Mouse (Mus musculus) spleen, adult 18-20 months (tissue): Measurements from ENCODE around the gene Ckap4.

Experiments used
- DNase-seq, 2 experiments: peaks; one replicate each; pipeline ENCODE4 v3.0.0; 2022; ENCODE audit warnings: mixed read lengths in 2 of 2

The Ckap4 gene

DNA sequence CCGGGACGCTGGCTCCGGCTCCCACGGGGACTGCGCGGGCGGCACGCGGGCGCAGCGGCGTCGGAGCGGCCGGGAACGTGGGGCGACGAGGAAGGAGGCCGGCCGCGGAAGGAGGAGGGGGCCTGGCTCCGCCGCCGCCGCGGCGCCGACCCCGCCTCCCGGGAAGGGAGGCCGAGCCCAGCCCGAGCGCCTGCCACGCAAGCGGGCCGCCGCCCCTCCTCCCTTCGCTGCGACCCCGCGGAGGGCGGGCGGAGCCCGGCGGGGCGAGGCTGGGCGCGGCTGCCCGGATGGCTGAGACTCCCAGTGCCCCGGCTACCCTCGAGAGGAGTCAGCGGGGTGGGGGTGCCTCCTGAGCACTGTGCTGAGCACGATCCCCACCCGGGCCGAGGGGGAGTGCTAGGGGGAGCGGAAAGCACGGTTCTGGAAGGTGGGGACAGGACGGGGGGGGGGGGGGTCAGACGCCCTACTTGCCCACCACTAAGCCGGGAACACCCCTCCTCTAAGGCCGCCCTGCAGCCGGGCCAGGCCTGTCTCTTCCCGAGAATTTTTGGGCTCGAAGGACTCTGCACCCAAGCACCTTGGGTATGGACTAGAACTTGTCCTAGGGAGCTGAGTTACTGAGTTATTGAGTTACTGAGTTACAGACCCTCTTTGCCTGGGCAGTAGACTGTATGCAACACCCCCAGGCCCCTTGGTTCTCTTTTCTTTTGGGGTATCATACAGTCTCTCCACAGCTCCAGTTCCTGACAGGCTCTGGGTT, at the start of gene Ckap4:
TSS of gene Ckap4 (minus strand) at position 151 of the 760 bp plus-strand sequence.
- DNase-seq, result peak; percentile 47 to 55

DNA sequence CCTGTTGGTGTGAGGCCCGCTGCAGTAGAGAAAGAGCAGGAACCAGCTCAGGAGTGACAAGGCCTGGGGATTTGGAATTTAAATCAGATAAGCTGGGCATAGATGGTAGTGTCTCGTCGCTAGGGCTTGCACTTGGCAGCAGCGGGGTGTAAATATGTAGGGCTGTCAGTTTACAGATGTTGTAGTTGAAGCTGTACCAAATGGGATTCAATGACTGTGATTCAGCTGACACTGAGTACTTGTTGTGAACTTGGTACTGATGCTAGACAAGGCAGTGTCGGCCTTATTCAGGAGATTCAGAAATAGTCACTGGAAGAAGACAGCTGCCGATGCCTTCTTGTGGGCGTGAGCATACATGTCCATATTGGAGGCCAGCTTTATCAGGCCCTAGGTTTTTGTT, 48.4 kb upstream of the Ckap4 start:
- DNase-seq, result no peak

DNA sequence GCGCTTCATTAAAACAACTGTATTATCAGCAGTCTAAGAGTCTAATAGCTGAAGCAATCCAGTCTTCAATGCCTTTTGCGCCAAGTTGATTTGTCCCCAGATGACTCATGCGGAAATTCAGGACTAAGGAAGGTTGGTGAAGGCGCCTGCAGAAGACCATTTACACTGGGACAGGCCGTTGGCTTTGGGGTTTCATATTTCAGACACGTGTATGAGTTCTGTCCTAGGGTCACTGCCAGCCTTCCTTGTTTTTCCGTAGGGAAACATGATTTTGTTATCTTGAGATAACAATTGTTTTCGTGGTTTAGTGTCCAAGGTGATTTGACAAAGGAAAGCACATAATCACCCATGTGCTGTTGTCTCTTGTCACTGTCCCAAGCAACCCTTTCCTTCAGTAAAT, 47.3 kb upstream of the Ckap4 start:
- DNase-seq, result no peak

DNA sequence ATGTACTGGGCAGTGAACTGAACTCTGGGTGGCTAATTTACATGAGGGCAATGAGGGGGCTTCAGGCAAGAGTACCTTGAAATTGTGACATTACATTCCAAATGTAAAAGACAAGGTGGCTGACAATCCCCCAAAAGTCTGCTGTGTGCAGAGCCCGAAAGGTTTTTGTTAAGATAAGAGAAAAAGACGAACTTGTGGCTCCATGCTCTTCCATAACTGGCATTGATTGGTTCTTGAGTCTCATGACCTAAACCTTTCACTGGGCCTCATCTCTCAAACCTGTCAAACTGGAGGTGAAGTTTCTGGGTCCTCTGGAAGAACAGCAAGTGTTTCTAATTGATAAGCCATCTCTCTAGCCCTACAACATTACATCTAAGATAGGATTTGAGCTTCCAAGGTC, 45.7 kb upstream of the Ckap4 start:
- DNase-seq, result no peak

DNA sequence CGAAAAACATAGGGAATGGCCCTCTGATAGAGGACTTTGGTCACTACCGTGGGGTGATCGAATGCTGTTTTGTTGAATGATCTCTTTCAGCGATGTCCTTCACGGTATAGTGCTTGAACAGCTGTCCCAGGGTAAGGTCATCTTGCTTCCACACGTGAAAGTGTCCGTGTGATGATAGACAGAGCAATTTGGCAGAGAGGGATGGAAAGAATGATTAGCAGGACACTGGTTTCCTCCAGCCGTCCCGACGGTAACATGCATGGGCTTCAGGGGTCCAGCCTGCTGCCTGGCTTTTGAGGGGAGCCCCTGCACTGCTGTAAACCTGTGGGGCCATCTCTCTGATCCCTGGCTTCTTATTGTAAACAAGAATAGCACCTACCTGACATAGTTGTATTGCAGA, 44.9 kb upstream of the Ckap4 start:
- no peak for DNase-seq

DNA sequence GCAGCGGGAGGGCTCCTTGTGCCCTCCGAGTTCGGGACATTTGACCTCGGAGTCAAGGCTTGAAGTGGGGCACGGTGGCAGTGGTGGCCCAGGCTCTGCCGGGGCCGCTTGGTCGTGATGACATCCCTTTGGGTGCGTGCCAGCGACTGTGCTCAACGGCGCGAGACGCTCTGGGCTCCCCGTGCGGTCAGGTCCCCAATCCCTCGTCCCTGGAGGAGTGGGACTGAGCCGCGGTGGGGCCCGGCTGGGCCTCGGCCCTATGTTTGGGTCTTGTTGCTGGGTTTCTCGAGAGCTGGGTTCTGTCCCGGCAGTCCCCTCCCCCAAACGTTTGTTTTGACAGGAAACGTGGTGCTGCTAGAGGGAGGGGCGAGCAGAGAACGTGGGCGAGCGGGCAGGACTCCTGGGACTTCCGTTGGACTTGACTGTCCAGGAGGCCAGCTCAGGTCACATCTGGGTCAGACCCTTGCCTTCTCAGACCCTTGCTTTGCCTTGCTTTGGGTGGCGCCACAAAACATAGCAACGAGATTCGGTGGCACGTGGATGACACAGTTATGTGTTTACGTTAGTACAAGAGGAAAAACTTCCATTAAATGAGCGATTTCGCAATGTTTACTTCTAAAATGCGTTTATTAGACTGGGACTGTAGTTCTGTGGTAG, 43.3 kb upstream of the Ckap4 start:
- peak; percentile 73 to 75 for DNase-seq

DNA sequence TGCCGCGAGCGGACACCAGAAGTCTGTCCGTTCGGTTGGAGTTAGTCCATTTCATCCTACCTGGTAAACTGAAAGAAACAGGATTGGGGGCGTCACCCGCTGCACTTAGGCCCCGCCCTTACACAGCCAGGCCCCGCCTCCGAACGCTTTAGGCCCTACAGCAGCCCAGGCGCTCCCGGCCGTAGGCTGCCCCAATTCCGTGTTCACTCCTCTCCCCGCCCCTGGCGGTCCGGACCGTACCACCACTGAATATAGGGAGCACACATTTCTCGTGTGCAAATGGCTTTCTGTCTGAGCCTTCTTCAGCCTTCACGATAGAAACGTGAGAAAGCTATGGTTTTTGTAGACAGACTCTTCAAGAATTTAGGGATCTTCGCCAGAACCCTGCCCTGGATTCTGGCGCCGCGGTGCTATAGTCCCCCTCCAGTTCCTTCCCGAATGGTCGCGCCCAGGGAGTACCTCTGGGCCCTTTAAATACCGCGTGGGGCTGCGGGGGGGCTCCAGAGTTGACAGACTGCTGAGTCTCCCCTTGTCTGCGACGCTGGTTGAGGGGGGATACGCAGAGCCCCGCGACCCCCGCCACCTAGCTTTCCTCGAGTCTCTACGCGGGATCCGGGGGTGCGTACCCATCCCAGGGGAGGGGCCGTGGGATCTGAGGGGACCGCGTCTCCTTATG, 42.7 kb upstream of the Ckap4 start, which contains the start of gene Tcp11l2:
TSS of gene Tcp11l2 (plus strand) at position 232 of the 676 bp plus-strand sequence.
- peak; percentile 91 to 96 for DNase-seq

DNA sequence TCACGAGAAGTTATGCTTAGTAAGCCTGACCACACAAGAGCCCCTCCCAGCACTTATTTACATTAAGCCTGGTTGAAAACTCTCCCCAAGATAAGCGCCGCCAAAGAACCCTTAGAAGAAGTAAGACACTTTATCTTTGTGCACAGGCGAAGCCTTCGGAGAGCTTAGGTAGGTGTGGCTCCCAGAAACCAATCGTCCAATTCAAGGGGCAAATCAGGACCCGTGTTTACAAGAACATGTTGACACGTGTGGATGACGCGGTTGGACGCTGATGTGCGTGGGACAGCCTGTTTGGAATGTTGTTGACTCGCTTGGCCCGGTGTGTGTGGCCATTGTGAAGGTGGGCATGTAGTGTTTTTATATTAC, 42.1 kb upstream of the Ckap4 start:
- no peak for DNase-seq

DNA sequence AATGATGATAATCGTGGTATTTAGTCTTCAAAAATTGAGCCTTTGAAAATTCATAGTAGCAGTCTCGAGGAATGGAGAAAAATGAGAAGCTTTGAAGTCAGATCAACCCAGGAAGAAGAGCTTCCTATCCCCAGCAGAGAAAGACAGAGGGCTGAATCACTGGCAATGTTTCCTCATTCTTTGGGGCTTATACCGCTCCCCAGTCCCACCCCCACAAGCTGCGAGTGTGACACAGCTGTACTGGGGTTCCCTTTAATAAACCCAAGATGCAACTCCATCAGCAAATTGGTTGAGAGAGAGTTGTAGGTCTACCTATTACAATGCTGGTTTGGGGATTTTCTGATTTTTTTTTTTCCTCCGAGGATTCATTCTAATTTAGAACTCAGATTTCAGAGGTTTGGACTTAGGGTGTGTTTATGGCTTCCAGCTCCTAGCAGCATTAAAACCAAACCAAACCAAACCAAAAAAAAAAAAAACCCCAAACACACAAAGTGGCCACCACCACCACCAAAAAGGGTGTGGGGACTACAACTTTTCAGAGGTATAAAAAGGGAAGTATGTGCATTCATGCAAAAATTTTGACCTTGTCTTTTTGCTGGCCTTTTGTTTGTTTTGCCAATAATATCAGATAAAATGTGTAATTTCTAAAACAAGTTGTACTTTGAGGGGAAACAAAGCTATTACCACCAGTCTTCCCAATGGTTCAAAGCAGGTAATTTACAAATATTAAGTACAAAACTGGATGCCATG, 40.0 kb upstream of the Ckap4 start:
- DNase-seq, result no peak

DNA sequence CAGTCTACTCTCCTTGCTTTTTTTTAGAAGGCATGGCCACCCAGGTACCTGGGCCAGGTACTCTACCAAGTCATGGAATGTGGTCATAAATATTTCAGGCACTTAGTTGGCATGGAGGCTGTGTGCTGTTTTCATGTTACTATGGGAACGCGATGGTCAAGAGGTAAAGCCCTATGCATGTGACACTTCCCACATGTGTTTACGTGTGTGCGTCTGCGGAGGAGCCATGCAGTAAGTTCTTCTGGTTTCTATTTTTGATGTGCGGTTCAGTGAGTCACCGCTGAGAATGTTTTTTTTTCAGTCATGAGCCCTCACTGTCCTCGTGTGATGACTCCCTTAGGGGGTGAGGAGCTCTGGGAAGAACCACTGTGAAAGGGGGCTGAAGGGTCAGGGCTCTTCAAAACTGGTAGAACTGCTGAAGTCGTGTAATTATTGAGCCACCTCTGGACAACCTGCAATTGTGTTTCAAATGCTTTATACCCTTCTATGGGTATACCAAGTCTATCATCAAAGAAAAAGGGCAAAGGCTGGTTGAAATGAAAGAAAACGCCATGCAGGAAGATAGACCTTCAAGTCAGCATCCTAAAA, 37.3 kb upstream of the Ckap4 start:
- no peak for DNase-seq

DNA sequence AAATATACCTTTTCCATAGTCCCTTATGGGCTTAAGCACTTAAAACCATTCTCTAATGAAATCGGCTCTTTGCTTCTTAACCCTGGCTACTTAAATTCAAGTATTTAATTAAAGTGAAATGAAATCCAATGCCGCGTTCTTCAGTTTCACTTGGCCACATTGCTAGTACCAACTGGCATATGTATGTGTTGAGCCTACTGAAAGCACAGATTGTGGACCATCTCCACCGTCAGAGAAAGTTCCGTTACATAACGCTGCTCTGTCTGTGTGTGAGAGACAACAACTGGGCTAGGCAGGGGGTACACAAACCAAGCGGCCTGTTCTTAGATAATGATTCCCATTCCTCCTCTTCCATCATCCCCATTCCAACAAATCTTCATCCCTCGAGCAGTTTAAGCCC, 30.6 kb upstream of the Ckap4 start:
- no peak for DNase-seq

DNA sequence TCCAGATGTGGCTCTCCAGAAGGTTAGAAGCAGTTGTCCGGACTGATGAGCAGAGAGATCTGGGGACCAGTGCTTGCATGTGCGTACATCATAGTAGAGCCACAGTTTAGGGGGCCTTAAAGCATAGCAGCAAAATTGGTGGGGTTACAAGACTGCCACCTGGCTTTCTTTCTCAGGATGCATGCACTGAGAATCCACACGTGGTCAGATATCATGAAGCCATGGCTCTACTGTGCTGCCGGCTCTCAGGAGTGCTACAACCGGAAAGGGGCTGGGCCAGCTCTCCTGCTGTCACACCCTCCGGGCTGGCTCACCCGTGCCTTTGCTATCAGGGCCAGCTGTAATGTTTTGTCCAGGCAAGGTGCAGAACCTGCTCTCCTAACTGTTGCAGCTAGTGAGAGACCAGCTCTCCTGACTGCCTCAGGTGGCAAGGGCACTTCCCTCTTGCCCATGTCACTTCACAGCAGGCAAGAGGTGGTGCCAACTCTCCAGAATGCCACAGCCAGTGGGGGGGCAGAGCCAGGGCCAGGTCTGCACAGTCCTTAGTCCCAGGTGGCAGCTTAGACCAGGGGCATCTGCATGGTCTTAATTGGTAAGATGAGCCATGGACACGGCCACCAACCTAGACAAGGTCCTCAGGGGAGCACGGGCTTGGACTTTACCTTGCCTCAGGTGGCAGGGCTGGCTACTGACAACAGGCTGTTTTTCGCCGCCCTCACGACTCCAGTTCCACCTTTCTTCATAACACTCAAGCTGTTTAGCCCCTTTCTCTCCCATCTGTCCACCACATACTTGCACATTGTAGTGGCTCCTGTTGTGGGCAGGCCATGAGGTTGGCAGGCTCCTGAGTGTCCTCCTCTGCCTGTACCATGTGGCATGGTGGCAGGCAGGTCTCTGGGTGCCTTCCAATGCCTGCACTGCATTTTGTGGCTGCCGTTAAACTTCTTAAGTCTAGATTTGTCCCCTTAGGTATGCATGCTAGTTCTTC, 29.0 kb upstream of the Ckap4 start:
- DNase-seq, result peak; percentile 51 to 54

DNA sequence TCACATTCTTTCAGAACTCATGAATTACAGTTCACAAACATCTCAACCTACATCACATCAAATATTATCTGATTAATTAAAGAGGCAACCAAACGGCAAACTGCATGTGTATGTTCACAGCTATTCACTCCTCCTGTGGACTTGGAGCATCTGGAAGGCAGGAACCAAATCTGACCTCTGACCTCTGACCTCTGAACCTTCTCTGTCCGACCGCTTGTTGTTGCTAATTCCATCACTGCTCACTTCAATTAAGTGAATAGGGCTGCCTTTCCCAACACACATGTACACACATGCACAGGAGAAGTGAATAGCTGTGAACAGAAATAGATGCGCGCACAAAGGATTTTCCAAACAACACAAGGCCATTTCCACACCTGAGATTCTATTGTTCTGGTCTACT, 28.3 kb upstream of the Ckap4 start:
- no peak for DNase-seq

DNA sequence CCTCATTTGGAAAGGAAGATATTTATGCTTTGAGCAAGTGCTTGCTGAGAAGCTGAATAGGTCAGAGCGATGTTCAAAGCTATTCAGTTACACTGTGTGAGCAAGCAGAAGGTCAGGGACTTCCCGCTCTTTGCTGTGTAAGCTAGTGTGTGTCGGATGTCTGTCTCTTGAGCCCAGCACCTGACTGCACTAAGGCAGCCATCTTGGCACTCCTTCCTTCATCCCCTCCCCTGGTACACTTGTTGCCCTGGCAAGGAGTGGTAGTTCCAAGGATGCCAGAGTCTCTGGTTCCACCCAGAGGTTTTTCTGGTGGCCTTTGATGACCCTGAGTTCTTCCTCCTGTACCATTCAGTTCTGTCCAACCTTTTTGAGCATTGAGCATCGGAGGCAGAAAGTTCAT, 26.1 kb upstream of the Ckap4 start:
- DNase-seq, result no peak

DNA sequence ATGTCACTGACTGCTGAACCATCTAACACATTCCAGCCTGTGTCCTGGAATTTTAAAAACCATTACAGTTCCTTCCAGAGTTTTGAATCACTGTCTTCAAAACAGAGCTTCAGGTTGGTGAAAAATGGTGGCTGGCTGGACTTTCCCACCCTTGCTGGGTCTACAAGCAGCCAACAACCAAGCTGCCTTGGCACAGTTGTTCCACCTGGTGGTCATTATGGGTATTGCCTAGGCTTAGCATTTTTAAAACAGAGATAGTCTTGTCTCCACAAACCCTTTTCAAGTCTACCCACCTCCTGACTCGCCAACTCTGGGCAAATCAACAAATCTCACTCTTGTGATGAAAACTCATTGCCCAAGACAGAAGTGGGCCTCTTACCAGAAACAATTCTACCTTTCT, 24.6 kb upstream of the Ckap4 start:
- DNase-seq, result no peak

DNA sequence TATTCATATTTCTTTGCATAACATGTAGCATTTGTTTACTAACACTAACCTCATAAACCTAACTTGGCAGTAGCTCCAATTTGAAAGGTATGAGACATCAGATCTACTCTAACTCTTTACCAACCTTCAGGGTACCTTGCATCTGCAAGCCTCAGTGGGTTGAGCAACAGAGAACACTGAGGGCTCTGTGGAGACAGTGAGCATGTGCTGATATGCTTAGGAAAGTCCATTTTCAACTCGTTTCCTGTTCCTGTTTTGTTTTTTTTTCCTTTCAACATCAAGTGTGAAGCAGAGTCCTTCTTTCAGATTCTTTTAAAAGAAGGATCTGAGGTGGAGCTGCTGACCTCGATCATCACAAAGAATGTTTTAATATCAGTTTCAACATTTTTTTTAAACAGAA, 22.3 kb upstream of the Ckap4 start:
- DNase-seq, result no peak

DNA sequence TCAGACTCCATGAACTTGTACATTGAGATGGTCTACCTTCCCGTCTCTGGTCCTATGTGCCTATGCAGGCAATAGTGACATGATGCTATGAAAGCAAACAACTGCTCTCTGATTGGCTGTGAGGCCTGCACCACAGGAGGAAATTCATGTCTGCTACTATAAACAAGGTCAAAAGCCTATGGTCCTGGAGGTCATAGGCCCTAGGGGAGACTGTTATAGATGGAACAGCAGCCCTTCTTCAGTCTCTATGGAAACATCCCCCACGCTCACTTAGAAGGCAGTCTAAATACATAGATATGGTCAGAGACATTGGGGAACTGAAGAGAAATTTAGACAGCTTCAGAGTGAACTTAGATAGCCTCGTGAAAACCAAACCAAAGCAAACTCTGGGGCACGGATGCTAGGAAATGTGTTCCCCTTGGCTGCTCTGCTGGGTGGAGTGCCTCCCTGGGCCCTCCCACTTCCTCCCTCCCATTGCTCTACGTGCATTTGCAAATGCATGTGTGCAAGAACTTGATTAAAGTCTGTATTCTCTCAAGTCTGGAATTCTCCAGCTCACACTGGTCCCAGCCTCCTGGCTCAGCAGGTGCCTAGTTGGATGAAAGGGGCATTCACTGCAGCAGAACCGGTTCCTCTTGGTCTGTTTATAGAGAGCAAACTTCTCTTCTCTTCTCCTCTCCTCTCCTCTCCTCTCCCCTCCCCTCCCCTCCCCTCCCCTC, 20.6 kb upstream of the Ckap4 start:
- DNase-seq, result peak; percentile 44 to 52

DNA sequence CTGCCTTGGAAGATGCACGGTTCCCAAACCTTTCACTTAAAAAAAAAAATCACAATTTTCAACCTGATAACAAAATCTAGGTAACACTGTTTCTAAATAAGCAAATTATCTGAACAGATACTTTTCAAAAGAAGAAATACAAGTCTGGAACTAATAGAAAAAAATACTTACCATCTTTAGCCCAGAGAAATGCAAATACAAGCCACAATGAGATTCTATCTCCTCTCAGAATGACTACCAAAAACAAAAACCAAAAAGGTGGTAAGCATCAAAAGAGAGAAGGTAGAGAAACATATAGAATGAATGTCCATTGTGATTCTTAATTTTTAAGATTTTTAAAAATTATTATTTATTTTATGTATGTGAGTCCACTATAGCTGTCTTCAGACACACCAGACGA, 18.6 kb upstream of the Ckap4 start:
- DNase-seq, result no peak

DNA sequence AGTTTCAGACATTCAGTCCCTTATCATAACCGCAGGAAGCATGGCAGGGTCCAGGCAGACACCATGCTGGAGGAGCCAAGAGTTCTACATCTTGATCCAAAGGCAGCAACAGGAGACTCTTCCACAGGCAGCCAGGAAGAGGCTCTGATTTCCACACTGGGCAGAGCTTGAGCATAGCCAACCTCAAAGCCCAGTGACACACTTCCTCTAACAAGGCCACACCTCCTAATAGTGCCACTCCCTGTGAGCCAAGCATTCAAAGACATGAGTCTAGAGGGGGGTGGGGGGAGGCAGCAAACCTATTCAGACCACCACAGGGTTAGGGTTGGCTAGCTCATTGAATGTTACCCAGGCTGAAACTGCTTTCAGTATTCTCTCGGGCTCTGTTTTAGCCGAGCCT, 18.0 kb upstream of the Ckap4 start:
- DNase-seq, result no peak

DNA sequence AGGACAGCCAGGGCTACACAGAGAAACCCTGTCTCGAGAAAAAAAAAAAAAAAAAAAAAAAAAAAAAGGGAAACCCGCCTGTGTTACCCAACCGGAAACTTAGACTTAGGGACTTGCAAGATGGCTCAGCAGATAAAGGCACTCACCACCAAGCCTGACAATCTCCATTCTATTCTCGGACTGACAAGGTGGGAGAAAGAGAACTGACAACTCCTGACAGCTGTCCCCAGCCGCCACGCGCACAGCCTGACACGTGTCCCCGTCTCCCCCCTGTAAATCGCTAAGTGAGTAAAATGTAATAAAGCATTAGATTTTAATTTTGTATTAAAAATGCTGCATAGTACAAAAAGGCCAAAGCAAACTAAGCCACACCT, 16.0 kb upstream of the Ckap4 start:
- DNase-seq, result no peak
